Mouse (Mus musculus) CD4-positive, CD25-positive, alpha-beta regulatory T cell, adult 2 months (primary cell): ENCODE data around the gene Rbms3.

Experiments
- DNase-seq: peaks from one replicate; pipeline ENCODE4 v3.0.0-alpha.2; 2012; ENCODE audit warnings: low read depth, low spot score

The Rbms3 gene

DNA sequence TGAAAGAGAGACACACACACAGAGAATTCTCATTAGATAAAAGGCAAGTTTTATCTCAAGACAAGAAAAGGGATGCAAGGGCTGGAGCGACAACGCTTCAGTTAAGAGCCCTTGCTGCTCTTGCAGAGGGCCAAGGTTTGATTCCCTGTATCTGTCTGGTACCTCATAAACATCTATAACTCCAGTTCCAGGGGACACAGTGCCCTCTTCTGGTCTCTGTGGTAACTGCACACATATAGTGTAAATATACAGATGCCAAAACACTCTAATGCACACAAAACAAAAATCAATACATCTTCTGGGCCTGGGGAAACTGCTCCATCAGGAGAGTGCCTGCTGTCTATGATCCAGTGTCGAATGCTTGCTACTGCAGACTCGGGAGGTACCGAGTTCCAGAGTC, 145.3 kb downstream of the Rbms3 start:
- no peak for DNase-seq

- no peak for DNase-seq
Observed at GRCm38 (mm10) chr9:117476753-117477152, 153.0 kb downstream of the Rbms3 start.

DNA sequence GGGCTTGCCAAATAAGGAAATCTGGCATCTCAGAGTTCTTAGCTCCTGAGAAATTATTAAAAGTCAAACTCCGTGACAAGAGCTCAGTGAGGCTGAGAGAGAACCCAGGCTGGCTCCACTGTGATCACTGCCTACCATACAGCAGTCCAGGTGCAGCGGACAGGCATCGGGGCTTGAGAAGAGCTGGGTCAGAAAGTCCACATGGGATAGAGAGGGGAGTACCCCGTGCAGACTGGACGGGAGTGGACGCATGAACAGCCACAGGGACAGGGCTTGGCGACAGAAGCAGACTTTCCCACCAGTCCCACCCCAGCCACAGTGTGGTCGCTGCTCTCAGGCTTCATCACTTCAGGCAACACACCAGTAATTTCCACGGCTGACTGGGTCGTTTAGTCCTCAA, 176.9 kb downstream of the Rbms3 start:
- no peak for DNase-seq

GRCm38 (mm10) chr9:117442611-117443010, 187.1 kb downstream of the Rbms3 start:
- no peak for DNase-seq

DNA sequence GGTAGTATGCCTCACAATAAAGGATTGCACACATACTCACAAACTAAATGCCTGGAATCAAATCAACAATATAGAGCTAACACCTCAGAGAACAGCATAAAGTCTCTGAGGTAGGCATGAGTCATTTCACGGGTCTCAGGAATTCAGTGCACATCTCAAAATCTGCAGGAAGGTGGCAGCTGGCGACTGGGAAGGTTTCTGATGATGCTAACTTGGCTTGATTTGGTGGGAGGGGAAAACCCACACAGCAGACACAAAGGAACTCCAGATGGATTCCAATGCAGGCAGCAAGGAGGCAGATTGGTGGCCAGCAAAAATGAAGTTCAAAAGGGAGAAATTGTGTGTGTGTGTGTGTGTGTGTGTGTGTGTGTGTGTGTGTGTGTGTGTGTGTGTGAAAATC, 193.9 kb downstream of the Rbms3 start:
- DNase-seq, result no peak

DNA sequence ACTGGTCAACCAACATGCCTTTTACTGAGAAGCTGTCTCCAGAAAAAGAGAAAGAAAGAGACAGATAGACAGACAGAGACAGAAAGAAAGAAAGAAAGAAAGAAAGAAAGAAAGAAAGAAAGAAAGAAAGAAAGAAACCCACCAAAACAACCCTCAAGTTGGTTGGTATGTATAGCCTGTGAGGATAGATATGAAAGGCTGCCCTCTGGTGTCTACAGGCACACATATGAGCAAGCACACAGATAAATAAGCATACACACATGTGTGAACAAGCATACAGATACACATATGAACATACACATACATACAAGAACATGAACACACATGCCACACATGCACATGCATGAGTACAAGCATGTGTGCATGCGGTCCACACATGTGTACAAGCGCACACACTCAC, 199.0 kb downstream of the Rbms3 start:
- DNase-seq, result no peak

GRCm38 (mm10) chr9:117429217-117430105, 200.3 kb downstream of the Rbms3 start:
- DNase-seq, result no peak

DNA sequence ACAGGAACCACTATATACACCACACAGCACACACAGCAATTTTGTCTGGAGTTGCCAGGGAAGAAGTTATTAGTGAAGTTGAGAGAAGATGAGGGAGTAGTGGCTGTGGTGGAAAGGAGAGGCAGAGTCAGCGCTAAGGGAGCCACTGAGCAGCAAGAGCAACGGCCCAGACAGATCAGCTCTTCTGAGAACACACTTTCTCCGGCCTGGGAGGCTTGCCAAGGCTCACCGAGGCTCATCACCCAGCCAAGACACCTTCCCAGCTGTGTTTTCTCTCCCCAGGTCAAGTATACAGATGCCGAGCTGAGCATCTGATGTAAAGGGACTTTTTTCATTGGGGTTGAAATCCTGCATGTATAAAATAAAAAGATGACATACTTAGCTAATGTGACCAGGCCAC, 206.5 kb downstream of the Rbms3 start:
- DNase-seq, result no peak

DNA sequence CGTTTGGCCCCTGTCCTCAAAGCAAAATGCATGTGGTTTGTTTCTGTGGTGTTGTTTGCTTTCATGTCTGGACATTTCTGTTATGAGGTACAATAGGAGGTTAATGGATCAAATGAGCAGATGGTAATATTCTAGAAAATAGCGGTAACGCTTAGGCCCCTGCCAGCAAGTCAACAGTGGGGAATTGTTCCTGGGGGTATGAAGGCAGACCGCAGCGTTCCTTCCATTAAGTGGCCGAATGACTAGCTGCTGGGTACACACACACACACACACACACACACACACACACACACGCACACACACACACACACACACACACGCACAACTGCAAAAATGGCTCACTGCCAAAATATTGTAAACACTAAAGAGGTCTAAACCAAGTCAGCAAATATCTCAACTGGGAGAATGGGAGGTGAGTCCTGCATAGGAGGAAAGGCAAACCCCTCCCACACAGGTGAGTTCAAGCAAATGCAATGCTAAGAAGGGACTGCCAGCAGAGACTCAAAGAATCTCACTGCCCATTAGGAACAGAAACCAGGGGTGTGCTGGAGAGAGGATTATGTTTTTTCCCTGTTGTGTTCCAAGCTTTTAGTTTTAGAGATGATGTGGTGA, 209.7 kb downstream of the Rbms3 start:
- DNase-seq, result no peak

DNA sequence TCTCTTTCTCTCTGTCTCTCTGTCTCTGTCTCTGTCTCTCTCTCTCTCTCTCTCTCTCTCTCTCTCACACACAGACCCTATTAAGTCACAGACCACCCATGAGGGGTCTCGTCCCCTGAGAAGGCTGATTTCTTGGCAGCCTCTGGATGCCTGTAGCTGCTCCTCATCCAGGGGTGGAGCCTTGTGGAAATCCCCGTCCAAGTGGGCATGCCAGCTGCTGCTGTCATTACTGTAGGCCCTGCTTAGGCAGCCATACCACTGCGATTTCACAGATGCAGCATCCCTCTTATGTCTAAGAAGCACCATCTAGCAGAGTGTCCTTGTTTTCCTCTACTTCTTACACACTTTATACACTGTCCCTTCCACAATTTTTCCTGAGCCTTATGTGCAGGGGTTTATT, 216.5 kb downstream of the Rbms3 start:
- DNase-seq, result no peak

GRCm38 (mm10) chr9:117412584-117412983, 217.1 kb downstream of the Rbms3 start:
- DNase-seq, result no peak

DNA sequence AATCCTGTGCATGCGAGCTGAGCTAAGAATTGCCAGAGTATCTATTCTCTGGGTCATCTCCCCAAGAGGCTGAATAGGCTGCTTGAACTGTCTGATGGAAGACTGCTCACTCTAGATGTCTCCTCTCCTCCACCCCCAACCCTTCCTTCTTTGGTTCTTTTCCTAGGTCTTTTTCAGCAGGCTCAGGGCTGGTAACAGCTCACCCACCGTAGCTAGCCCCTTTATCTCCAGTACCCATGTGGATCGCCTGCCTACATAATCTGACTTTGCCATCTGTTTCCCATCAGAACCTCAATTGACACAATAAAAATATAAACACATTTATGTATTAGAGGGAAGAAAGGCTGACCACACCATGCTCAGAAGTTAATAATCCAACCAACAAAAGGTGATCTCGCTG, 225.1 kb downstream of the Rbms3 start:
- DNase-seq, result no peak

DNA sequence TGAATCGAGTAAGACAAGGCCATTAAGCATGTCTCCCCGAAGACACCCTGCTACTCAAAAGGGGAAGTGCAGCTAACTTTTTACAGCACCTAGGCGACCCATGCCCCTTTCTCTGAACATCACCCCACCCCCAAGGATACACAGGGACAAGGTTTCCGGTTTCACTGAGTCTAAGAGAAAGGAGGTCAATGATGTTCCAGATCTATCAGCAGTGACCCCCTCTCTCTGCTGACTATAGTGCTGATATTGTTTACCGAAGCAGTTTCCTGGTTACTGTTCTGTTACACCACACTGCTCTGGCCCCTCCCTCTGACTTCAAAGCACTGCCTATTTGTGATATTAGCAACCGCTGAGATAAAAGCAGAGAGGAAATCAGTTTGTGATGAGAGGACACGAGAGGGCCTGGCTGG, 229.4 kb downstream of the Rbms3 start:
- peak; percentile 67 for DNase-seq

- DNase-seq, result no peak
Observed at GRCm38 (mm10) chr9:117397071-117397470, 232.6 kb downstream of the Rbms3 start.

GRCm38 (mm10) chr9:117396586-117396985, 233.1 kb downstream of the Rbms3 start:
- DNase-seq, result no peak

GRCm38 (mm10) chr9:117393626-117394525, 235.8 kb downstream of the Rbms3 start:
- DNase-seq, result no peak

DNA sequence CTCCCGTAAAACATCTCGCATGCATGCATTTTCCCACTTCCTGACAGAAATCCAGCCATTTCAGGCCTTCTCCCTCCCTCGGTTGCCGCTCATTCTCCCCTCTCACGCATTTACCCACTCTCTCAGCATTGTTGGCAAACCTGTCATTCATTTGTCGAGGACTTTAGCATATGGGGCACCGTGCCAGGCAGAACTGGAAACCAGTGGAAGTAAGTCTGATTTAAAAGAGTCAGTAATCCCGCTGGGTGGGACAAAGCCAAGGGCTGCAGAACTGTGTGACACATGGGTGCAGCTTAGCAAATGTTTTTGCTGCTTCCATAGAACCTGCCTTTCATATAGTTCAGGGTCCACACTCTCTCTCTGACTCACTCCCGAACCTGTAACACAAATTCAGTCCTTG, 241.7 kb downstream of the Rbms3 start:
- no peak for DNase-seq

- no peak for DNase-seq
Observed at GRCm38 (mm10) chr9:117380876-117381275, 248.8 kb downstream of the Rbms3 start.

- no peak for DNase-seq
Observed at GRCm38 (mm10) chr9:117380076-117380475, 249.6 kb downstream of the Rbms3 start.

DNA sequence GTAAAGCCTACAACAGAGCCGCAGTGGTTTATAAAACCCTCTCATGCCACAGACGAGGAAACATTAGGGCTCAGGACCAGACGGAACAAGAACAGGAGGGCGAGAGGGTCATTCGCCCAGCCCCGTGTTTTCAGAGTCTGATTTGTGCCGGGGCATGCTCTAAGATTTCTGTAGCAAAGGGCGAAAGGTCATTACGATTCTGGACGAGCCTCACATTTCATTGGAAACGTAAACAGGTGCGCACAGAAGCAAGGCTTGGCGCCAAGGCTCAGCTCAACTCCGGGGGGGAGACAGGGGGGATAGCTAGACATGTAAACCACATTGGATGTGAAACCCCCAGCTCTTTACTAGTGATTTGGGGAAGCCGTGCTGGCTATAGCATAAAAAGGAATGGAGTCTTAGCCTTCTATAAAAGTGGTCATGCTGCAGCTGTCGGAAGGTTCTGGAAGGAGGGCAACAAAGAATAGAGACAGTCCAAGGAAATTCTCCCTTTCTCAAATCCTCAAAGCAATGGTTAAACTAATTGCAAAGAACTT, 250.2 kb downstream of the Rbms3 start:
- no peak for DNase-seq

DNA sequence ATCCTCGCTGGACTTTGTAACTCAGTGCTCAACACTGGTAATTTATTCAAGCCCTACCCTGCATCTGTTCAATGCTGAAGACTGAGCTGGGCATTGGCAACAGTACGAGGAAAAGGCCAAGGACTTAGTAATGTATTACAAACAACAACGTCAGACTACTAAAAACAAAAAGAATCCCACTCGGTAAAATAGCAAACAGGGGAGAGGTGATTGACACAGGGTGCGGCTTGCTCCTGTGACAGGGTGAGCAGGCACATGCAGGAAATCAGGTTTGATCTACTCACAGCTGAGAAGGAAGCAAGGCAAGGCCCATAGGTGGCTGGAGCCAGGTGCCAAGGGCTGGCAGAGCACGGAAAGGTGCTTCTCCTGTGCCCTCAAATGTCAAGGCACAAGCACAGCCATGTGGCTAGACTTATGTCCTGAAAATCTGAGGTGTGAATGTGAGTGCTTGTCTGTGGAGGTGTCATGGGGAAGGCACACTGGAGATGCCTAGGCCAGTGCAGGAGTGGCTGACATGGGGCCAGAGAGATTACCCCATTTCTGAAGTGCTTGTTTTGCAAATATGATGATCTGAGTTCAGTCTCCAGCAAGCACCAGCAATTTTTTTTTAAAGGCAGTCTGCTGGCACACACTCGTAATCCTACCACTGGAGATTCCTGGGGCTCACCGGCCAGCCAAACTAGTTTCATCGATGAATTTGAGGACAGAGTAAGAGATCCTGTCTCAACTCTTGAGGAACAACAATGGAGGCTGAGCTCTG, 251.4 kb downstream of the Rbms3 start:
- DNase-seq, result no peak
